Mouse (Mus musculus) 3T3-L1 (cell line): Measurements from ENCODE around the gene Hormad2.
A peak's percentile ranks its signal among the peaks of the same experiment; 100 is the strongest.

Source experiments
- DNase-seq: peaks from one replicate; pipeline ENCODE4 v3.0.0-alpha.2; 2015; ENCODE audit warnings: low read depth, low spot score

Hormad2 gene

GRCm38 (mm10) chr11:4340109-4340779, 100.7 kb downstream of the Hormad2 start:
- DNase-seq, result no peak

- no peak for DNase-seq
Measured at GRCm38 (mm10) chr11:4339275-4339674, 101.6 kb downstream of the Hormad2 start.

DNA sequence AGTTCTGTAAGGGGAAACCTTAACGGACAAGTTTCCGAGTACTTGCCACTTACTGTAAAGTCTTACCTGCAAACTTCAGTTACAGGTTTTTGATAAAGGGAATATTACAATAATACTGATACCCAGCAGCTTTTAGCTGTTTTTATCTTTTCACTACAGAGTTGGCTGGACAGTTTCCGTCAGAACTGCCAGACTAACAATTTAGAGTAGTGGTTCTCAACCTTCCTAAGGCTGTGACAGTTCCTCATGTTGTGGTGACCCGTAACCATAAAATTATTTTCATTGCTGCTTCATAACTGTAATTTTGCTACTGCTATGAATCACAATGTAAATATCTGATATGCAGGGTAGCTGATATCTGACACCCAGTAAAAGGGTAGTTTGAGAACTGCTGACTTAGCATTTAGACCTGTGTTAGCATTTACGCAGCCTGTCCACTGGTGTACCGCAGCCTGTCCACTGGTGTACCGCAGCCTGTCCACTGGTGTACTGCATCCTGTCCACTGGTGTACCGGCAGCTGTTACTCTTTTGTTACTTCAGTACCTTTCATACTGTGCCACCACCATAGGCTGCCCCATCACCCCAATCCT, 104.1 kb downstream of the Hormad2 start:
- no peak for DNase-seq

DNA sequence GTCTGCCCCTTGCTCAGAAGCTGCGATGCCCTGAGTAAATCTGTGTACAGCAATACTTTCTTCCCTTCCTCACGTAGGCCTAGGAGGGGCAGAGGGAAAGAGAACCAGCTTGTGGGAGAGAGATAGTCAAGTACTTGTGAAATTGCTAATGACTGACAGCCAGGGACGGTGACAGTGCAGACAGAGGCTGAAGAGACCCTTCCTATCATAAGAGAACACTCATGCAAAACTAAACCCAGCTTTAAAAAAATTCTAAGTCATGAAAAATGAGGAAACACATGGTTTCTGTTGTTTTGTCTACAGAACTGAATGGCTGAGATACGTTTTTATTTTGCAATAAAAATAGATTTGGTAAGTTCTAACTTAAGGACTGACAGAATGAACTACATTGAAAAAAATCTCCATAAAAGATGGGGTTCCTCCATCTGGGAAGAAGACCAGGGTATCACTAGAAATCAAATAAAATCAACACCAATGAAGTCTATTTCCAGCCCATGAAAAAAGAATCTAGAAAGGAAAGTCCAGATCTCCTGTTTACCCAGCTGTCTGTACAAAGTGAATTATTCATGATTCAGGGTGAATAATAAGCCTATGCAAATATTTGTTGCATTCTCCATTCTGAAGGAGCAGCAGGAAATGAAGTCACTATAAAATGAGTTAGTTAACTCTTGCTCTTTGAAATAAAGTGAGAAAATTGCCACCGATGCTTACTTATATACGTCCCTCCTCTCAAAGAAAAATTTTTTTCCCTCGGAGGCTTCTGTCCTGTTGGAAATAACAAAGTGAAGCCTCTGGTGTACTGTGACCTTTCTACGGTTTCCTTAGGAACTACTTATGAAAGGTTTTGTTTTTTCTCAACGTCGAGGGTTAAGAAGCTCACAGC, 104.9 kb downstream of the Hormad2 start:
- no peak for DNase-seq

DNA sequence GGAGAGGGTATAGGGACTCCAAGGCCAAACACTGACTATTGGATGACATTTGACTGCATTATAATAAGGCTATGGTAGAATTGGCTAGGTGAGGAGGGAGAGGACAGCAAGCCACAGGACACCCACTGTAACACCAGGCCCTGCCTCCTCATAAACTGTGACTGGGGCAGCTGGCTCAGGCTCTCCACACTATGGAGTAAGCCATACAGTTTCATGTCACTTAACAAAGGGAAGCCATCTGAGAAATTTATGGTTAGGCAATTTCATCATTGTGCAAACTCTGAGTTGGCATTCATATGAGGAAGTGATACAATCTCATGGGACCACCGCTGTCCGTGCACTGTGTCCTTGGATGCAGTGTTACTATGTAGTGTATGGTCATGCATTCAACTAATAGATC, 107.9 kb downstream of the Hormad2 start:
- DNase-seq, result no peak

- DNase-seq, result no peak
Measured at GRCm38 (mm10) chr11:4328188-4328587, 112.7 kb downstream of the Hormad2 start.

- DNase-seq, result no peak
Measured at GRCm38 (mm10) chr11:4323481-4323880, 117.4 kb downstream of the Hormad2 start.

DNA sequence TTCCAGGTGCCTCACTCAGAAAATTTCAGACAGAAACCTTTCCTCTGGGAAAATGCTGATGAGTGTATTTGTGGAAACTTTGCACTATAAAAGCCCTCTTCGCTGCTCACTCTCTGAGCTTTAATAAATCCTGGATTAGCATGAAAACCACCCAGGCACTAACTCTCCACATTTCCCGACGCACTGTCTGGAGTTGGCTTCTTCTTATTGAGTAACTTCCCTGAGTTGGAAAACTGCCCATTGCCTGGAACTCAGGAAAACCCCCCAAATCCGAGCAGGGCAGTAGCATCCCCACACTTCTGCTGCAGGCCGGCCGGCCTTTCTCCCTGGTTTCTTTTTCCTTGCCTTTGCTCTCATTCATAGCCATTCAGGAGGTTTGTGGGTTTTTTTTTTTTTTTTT, 118.0 kb downstream of the Hormad2 start:
- no peak for DNase-seq

- no peak for DNase-seq
Measured at GRCm38 (mm10) chr11:4320876-4321275, 120.0 kb downstream of the Hormad2 start.

- peak; percentile 48 for DNase-seq
Measured at GRCm38 (mm10) chr11:4319212-4319955, 121.5 kb downstream of the Hormad2 start.

- no peak for DNase-seq
Measured at GRCm38 (mm10) chr11:4318011-4318410, 122.9 kb downstream of the Hormad2 start.

DNA sequence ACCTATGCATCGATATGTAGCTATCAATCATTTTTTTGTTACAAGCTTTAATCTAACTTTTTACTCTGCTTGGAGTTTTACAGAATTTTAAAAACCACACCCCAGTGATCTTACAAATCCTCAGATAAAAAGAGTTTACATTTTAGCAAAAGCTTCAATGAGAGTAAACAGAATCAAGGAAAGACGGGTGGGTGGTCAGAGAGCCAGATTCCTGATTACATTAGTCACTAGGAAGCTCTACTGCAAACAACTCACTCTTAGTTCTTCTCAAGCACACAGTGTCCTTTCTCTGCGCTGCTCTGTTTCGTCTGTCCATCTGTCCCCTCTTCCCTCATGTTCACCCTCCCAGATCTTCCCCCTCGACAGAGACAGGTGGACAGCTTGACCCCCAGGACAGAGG, 123.6 kb downstream of the Hormad2 start:
- DNase-seq, result peak; percentile 52

DNA sequence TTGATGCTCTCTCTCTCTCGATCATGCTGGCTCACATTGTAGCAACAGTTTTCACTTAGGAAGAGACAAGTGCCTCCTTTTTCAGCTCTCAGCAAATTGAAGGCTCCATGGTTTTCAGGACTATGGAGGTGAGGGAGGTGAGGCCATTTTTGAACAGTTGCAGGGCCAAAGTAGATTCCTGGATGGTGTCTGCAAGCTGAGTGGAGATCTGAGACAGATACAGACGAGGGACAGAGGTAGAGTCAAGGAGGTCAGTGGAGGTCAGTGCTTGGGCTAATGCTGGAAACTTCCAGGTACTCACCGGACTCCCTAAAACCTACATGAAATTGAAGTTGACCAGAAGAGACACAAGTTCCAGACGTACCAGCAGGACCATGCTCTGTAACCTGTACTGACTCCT, 128.7 kb downstream of the Hormad2 start:
- DNase-seq, result no peak

GRCm38 (mm10) chr11:4310324-4310723, 130.6 kb downstream of the Hormad2 start:
- peak; percentile 81 for DNase-seq

DNA sequence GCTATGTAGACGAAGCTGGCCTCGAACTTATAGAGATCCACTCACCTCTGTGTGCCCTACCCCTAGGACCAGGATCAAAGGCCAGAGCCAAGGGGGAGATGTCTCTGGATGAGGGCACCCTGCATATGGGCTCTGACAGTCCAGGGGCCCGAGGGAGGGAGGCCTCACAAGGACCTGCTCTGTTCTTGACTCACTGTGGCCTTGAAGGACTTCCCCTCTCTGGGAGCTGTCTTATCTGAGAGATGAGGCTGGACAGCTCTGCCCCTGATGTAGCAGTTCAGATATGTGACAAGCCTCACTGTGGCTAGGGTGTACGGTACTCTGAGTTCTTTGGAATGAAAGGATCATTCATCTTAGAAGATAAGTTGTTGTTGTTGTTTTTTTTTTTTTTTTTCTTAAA, 131.3 kb downstream of the Hormad2 start:
- peak; percentile 68 for DNase-seq

- DNase-seq, result peak; percentile 97
Measured at GRCm38 (mm10) chr11:4308514-4309450, 132.1 kb downstream of the Hormad2 start.

DNA sequence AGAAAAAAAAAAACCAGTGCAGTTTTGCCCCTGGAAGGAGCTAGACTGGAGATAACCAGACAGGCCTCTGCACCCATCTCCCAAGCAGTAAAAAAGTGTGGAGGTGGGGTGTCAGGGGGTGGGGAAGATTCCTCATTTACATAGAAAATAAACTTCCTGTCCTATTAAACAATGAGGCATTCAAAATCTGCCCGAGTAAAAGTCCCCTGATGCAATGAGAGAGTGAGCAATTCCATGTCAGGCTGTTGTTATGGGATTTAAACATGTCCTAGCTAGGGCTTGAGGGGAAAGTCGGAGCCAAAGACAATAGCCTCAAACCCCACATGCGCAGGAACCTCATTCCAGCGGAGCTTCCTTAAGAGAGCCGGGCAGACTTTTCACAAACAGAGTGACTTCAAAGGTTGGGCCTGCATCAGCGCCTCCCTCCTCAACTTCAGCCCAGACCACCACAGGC, 132.8 kb downstream of the Hormad2 start:
- peak; percentile 87 for DNase-seq

DNA sequence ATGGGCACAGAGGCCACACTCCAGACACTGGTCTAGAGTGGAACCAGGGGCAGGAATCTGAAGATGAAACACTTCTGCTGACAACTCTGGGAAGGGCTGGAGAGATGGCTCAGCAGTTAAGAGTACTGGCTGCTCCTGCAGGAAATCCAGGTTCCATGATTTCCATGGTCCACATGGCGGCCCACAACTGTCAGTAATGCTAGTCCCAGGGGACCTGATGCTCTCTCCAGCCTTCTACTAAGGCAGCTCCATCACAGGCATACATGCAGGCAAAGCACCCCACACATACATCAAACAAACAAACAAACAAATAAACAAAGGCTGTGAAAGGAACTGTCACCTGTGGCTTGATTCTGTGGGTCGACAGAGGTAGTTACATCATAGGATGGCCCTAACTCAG, 134.8 kb downstream of the Hormad2 start:
- peak; percentile 46 for DNase-seq

GRCm38 (mm10) chr11:4305090-4305489, 135.8 kb downstream of the Hormad2 start:
- DNase-seq, result no peak

DNA sequence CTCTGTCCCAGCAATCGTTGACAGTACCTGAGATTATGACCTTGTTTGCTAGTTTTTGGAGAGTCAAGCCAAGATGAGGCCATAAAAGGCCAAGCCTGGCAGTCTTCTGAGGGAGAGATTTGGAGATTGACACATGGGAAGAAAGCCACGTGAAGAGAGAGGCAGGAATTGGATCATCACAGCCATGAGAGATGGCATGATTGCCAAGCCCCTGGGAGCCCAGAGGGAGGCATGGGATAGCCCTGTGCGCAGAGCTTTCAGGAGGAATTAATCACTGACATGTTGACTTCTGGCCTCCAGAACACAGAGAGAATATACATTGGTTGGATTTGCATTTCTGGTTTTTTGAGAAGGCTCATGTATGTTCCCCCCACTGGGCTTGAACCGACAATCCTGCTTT, 136.7 kb downstream of the Hormad2 start:
- no peak for DNase-seq

DNA sequence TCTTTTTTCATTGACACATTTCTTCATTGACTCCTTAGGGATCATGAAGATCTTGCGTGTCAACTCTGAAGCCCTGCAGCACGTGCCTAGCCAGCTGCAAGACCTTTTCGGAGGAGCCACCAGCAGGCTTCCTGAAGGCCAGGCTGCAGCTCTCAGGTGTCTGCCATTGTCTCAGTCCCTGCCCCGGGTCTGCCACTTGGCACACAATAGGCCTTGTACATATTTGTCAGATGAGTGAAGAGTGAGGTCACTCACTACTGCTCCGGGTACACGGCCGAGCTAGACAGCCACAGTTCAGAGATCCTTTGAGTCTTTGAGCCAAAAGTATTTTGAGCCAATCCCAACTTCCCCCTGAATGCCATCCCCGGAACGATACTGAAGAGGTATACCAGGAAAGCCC, 137.9 kb downstream of the Hormad2 start:
- DNase-seq, result peak; percentile 78
